9 mouse cellular contexts compared by ENCODE assay signal in genomic region chr17:50331171-50332011, GRCm38 (mm10). TPM values are rescaled to one million over a fixed set of nuclear protein-coding genes. Genes with fewer than 3 reads are reported as not detected.
DNase-seq lines count a peak whose midpoint lies in the region; ATAC-seq lines count a peak whose summit lies in the region.
"Had no signal": no experiment of that assay in that cellular context is flagged by ENCODE, and none has a peak within 500 bp of the region (broad histone marks: within the 10 kb centered on the region; RNA-seq: fewer than 3 reads in every experiment).

No protein-coding gene starts in this region.

- no peaks in the 10 kb centered on the region for H3K4me1 ChIP-seq in forebrain, embryonic 15.5 days
- H3K4me1 ChIP-seq in midbrain, embryonic 14.5 days (ENCODE audit: control insufficient read depth, insufficient read depth, low read length), result no peaks in the 10 kb centered on the region

- H3K4me3 ChIP-seq in forebrain, embryonic 15.5 days, result no peak overlapping the region
- no peak overlapping the region for H3K4me3 ChIP-seq in midbrain, embryonic 14.5 days (replicated peaks; ENCODE audit: low read depth, low read length)
- H3K4me3 ChIP-seq: lung, embryonic 15.5 days had no signal

- H3K9me3 ChIP-seq in forebrain, embryonic 15.5 days, result no peaks in the 10 kb centered on the region
- no peaks in the 10 kb centered on the region for H3K9me3 ChIP-seq in midbrain, embryonic 14.5 days (ENCODE audit: control insufficient read depth, low read length)
- H3K9me3 ChIP-seq: lung, embryonic 15.5 days had no signal

- ATAC-seq in common myeloid progenitor, adult 5-6 weeks (replicated peaks; ENCODE audit: low read depth, poor library complexity, severe bottlenecking), result peak; percentile 85
- no peak for ATAC-seq in forebrain, embryonic 15.5 days (replicated peaks)
- ATAC-seq in midbrain, embryonic 14.5 days (ENCODE audit: low FRiP score, low TSS enrichment), result no peak

- H3K27ac ChIP-seq in forebrain, embryonic 15.5 days (replicated peaks), result no peak overlapping the region
- no peak overlapping the region for H3K27ac ChIP-seq in midbrain, embryonic 14.5 days (replicated peaks; ENCODE audit: low read depth, low read length)
- H3K27ac ChIP-seq: lung, embryonic 15.5 days had no signal

- no peak overlapping the region for H3K4me2 ChIP-seq in forebrain, embryonic 15.5 days (replicated peaks)
- H3K4me2 ChIP-seq in midbrain, embryonic 14.5 days (ENCODE audit: low read length), result no peak overlapping the region
- H3K4me2 ChIP-seq: lung, embryonic 15.5 days had no signal

- no peaks in the 10 kb centered on the region for H3K36me3 ChIP-seq in forebrain, embryonic 15.5 days
- no peaks in the 10 kb centered on the region for H3K36me3 ChIP-seq in midbrain, embryonic 14.5 days (ENCODE audit: control insufficient read depth, insufficient read depth, low read length)
- H3K36me3 ChIP-seq: lung, embryonic 15.5 days had no signal

- no peak overlapping the region for H3K9ac ChIP-seq in forebrain, embryonic 15.5 days (replicated peaks)
- H3K9ac ChIP-seq in midbrain, embryonic 14.5 days (replicated peaks; ENCODE audit: low read length), result no peak overlapping the region
- H3K9ac ChIP-seq: lung, embryonic 15.5 days had no signal

- 82% methylated on average over 8 of the region's 8 CpGs for WGBS in forebrain, embryonic 15.5 days
- 95% methylated on average over 8 of the region's 8 CpGs for WGBS in midbrain, embryonic 14.5 days

- peak; percentile 38 to 67 for DNase-seq in CD8-positive naive resting alpha-beta T cell, adult 2 months (ENCODE audit: low read depth in 2 of 2, low spot score in 2 of 2)
- peak; percentile 4 for DNase-seq in kidney, adult 11 months
- peak; percentile 35 for DNase-seq in lung, postnatal 25 days (ENCODE audit: low spot score)
- no peak for DNase-seq in gastrocnemius, postnatal 25 days
- no peak for DNase-seq in urinary bladder, postnatal 25 days (ENCODE audit: low spot score)
- no peak for DNase-seq in midbrain, embryonic 14.5 days

- H3K27me3 ChIP-seq in forebrain, embryonic 15.5 days, result no peaks in the 10 kb centered on the region
- H3K27me3 ChIP-seq in midbrain, embryonic 14.5 days (ENCODE audit: control insufficient read depth, insufficient read depth, low read length), result no peaks in the 10 kb centered on the region
- H3K27me3 ChIP-seq: lung, embryonic 15.5 days had no signal

RNA-seq across cellular contexts. Expression of gene Dazl, which starts 38.0 kb away (rescaled TPM):
- total RNA-seq in common myeloid progenitor, adult 5-6 weeks (2017), result not detected in 2 replicates
- under 1 TPM in 1 of 2 experiments, not detected in 1; 0.54 TPM for total RNA-seq in gastrocnemius, postnatal 25 days (2021)
- polyA plus RNA-seq in forebrain, embryonic 15.5 days (2015; fragmentation: Nextera tagmentation; extraction: Ambion mirVana), result 0.38 and 0.84 TPM in 2 replicates
- 0.36 and 0.55 TPM in 2 replicates for polyA plus RNA-seq in midbrain, embryonic 14.5 days (2014; fragmentation: Nextera tagmentation; extraction: Ambion mirVana)

Comparison
In these comparisons a context has a peak if more than half of its experiments do, and no peak if none do; other contexts are left out.
1. DNase-seq: peak in CD8-positive naive resting alpha-beta T cell, adult 2 months (2 of 2), kidney, adult 11 months (single experiment) and lung, postnatal 25 days (single experiment); none in gastrocnemius, postnatal 25 days (single experiment), urinary bladder, postnatal 25 days (single experiment) and midbrain, embryonic 14.5 days (single experiment).